23 mouse cellular contexts compared by ENCODE assay signal in genomic region chr13:49309501-49309900, GRCm38 (mm10). TPM values are rescaled to one million over a fixed set of nuclear protein-coding genes. Genes with fewer than 3 reads are reported as not detected.
A peak's percentile ranks its signal among the peaks of the same experiment; 100 is the strongest.
DNase-seq lines count a peak whose midpoint lies in the region; ATAC-seq lines count a peak whose summit lies in the region.
"Had no signal": no experiment of that assay in that cellular context is flagged by ENCODE, and none has a peak within 500 bp of the region (broad histone marks: within the 10 kb centered on the region; RNA-seq: fewer than 3 reads in every experiment).

No protein-coding gene starts in this region.

- H3K27me3 ChIP-seq in megakaryocyte, embryonic 14.5 days (replicated peaks) = no peaks in the 10 kb centered on the region
- H3K27me3 ChIP-seq in liver, embryonic 13.5 days = no peaks in the 10 kb centered on the region
- H3K27me3 ChIP-seq in intestine, embryonic 16.5 days (replicated peaks; ENCODE audit: control insufficient read depth, insufficient read depth, low read length) = no peaks in the 10 kb centered on the region
- H3K27me3 ChIP-seq: embryonic facial prominence, embryonic 13.5 days; forebrain, embryonic 15.5 days; heart, embryonic 13.5 days; neural tube, embryonic 15.5 days had no signal

- H3K4me2 ChIP-seq in liver, embryonic 13.5 days = peak overlapping the region; percentile 55; the same call in 1 of the 2 replicates
- no peak overlapping the region for H3K4me2 ChIP-seq in intestine, embryonic 16.5 days (ENCODE audit: low read depth, low read length)
- H3K4me2 ChIP-seq: embryonic facial prominence, embryonic 13.5 days; forebrain, embryonic 15.5 days; heart, embryonic 13.5 days; hindbrain, embryonic 14.5 days; midbrain, embryonic 13.5 days; neural tube, embryonic 15.5 days had no signal

- ATAC-seq in megakaryocyte, adult 5-6 weeks (ENCODE audit: poor library complexity, severe bottlenecking) = no peak
- no peak for ATAC-seq in liver, embryonic 13.5 days (ENCODE audit: low read depth)
- ATAC-seq in intestine, embryonic 16.5 days = no peak
- ATAC-seq: forebrain, embryonic 15.5 days; midbrain, embryonic 13.5 days had no signal

- H3K9ac ChIP-seq in liver, embryonic 13.5 days = no peak overlapping the region
- no peak overlapping the region for H3K9ac ChIP-seq in intestine, embryonic 16.5 days (ENCODE audit: low read depth, low read length)
- H3K9ac ChIP-seq: embryonic facial prominence, embryonic 13.5 days; forebrain, embryonic 15.5 days; heart, embryonic 13.5 days; hindbrain, embryonic 14.5 days; midbrain, embryonic 13.5 days; neural tube, embryonic 15.5 days had no signal

- no peaks in the 10 kb centered on the region for H3K9me3 ChIP-seq in megakaryocyte, embryonic 14.5 days
- H3K9me3 ChIP-seq in liver, embryonic 13.5 days (replicated peaks) = no peaks in the 10 kb centered on the region
- no peaks in the 10 kb centered on the region for H3K9me3 ChIP-seq in intestine, embryonic 16.5 days (ENCODE audit: control insufficient read depth, low read length)
- H3K9me3 ChIP-seq: embryonic facial prominence, embryonic 13.5 days; forebrain, embryonic 10.5 days; forebrain, embryonic 15.5 days; heart, embryonic 13.5 days; midbrain, embryonic 13.5 days; neural tube, embryonic 15.5 days had no signal

- peak overlapping the region; percentile 95 for H3K4me3 ChIP-seq in megakaryocyte, embryonic 14.5 days (replicated peaks)
- H3K4me3 ChIP-seq in liver, embryonic 13.5 days (replicated peaks) = no peak overlapping the region
- no peak overlapping the region for H3K4me3 ChIP-seq in intestine, embryonic 16.5 days (ENCODE audit: low read length)
- H3K4me3 ChIP-seq: embryonic facial prominence, embryonic 13.5 days; forebrain, embryonic 10.5 days; forebrain, embryonic 15.5 days; heart, adult 2 months; heart, embryonic 13.5 days; midbrain, embryonic 13.5 days; neural tube, embryonic 15.5 days had no signal

- DNase-seq in CD4-positive, CD25-positive, alpha-beta regulatory T cell, adult 2 months (ENCODE audit: low read depth, low spot score) = peak; percentile 52
- peak; percentile 26 for DNase-seq in MEL-GATA-1-ER (ENCODE audit: extremely low read depth, low read depth)
- DNase-seq in liver, embryonic 13.5 days = no peak
- DNase-seq in gastrocnemius, adult 18-20 months (ENCODE audit: low spot score) = no peak
- no peak for DNase-seq in kidney, postnatal 4 days
- DNase-seq: adrenal gland, adult 8-10 months; cerebellum, adult 11 months; cerebellum, adult 9-10 months; layer of hippocampus, postnatal 36 days; left cerebral cortex, postnatal 4 days; retina, postnatal 1 day; right cerebral cortex, postnatal 14 days had no signal

- whole genome bisulfite sequencing in liver, embryonic 13.5 days (ENCODE audit: insufficient replicate concordance) = 11% methylated on average over 1 of the region's 1 CpGs
- 89% methylated on average over 1 of the region's 1 CpGs for WGBS in intestine, embryonic 16.5 days

- peaks cover 85% of the 10 kb centered on the region for H3K4me1 ChIP-seq in megakaryocyte, embryonic 14.5 days
- peaks cover 32% of the 10 kb centered on the region for H3K4me1 ChIP-seq in liver, embryonic 13.5 days (replicated peaks)
- H3K4me1 ChIP-seq in intestine, embryonic 16.5 days (ENCODE audit: control insufficient read depth, insufficient read depth, low read length) = peaks cover 21% of the 10 kb centered on the region
- H3K4me1 ChIP-seq: forebrain, embryonic 15.5 days; neural tube, embryonic 15.5 days had no signal

- peaks cover 29% of the 10 kb centered on the region for H3K36me3 ChIP-seq in megakaryocyte, embryonic 14.5 days (replicated peaks; ENCODE audit: low read length)
- H3K36me3 ChIP-seq in liver, embryonic 13.5 days = no peaks in the 10 kb centered on the region
- no peaks in the 10 kb centered on the region for H3K36me3 ChIP-seq in intestine, embryonic 16.5 days (ENCODE audit: control insufficient read depth, insufficient read depth, low read length)
- H3K36me3 ChIP-seq: embryonic facial prominence, embryonic 13.5 days; heart, embryonic 13.5 days; midbrain, embryonic 13.5 days; neural tube, embryonic 15.5 days had no signal

- 0 out of 2 replicates have a peak overlapping the region, but pooled peaks have one; percentile 68 for H3K27ac ChIP-seq in liver, embryonic 13.5 days
- H3K27ac ChIP-seq in intestine, embryonic 16.5 days (ENCODE audit: low read length) = no peak overlapping the region
- H3K27ac ChIP-seq: embryonic facial prominence, embryonic 13.5 days; forebrain, embryonic 10.5 days; forebrain, embryonic 15.5 days; heart, adult 2 months; heart, embryonic 13.5 days; hindbrain, embryonic 14.5 days; midbrain, embryonic 13.5 days; neural tube, embryonic 15.5 days had no signal

RNA-seq across cellular contexts. Expression of gene Fgd3, which starts 10.6 kb away (rescaled TPM):
- 9.1 and 10.4 TPM in 2 replicates for polyA plus RNA-seq in megakaryocyte, embryonic 14.5 days (2012; ENCODE audit: insufficient read depth, low replicate concordance)
- total RNA-seq in megakaryocyte, adult 5-6 weeks (2015) = 10.7 and 12.2 TPM in 2 replicates
- 26.1 and 30.9 TPM in 2 replicates for total RNA-seq in megakaryocyte, adult 5-6 weeks (2017)
- polyA plus RNA-seq in liver, embryonic 13.5 days (2015; fragmentation: Nextera tagmentation; extraction: Ambion mirVana) = 0.37 and 0.39 TPM in 2 replicates
- under 1 TPM; 0.41 to 0.90 TPM for total RNA-seq in gastrocnemius, adult 18-20 months (2021)
- polyA plus RNA-seq in intestine, embryonic 16.5 days (2015; fragmentation: Nextera tagmentation; extraction: Ambion mirVana) = 0.82 and 1.2 TPM in 2 replicates

RNA-seq across cellular contexts. Expression of gene Bicd2, which starts 31.9 kb away (rescaled TPM):
- 21.2 and 22.5 TPM in 2 replicates for polyA plus RNA-seq in megakaryocyte, embryonic 14.5 days (2012; ENCODE audit: insufficient read depth, low replicate concordance)
- total RNA-seq in megakaryocyte, adult 5-6 weeks (2015) = 14.9 and 15.3 TPM in 2 replicates
- total RNA-seq in megakaryocyte, adult 5-6 weeks (2017) = 24.7 and 27.7 TPM in 2 replicates
- polyA plus RNA-seq in liver, embryonic 13.5 days (2015; fragmentation: Nextera tagmentation; extraction: Ambion mirVana) = 9.0 and 10.5 TPM in 2 replicates
- 10 to 100 TPM; 23.4 to 28.6 TPM for total RNA-seq in gastrocnemius, adult 18-20 months (2021)
- 14.7 and 15.7 TPM in 2 replicates for polyA plus RNA-seq in intestine, embryonic 16.5 days (2015; fragmentation: Nextera tagmentation; extraction: Ambion mirVana)

Comparison
In these comparisons a context has a peak if more than half of its experiments do, and no peak if none do; other contexts are left out.
1. DNase-seq: peak in CD4-positive, CD25-positive, alpha-beta regulatory T cell, adult 2 months (single experiment) and MEL-GATA-1-ER (single experiment); none in liver, embryonic 13.5 days (single experiment), gastrocnemius, adult 18-20 months (single experiment) and kidney, postnatal 4 days (0 of 2).